Mouse (Mus musculus) stomach, embryonic 14.5 days (tissue): Measurements from ENCODE around the gene Khdc3. TPM values are rescaled to one million over a fixed set of nuclear protein-coding genes. Genes with fewer than 3 reads are reported as not detected.

ENCODE experiments used
- ATAC-seq: fragments of 200-750 bp; cut with Nextera tagmentation; 2 replicates; pipeline ENCODE4 v1.8.0; 2017; ENCODE audit warnings: low read depth, moderate TSS enrichment; ENCODE audit not compliant: insufficient number of reproducible peaks, insufficient read depth, low FRiP score
- H3K27ac ChIP-seq: fragments of 300-500 bp; sonication (generic); 2 replicates; pipeline ENCODE4 v1.5.1; 2014; ENCODE audit warnings: mild to moderate bottlenecking, low read length, moderate library complexity, mixed read lengths
- H3K27me3 ChIP-seq: fragments of 300-500 bp; sonication (generic); 2 replicates; pipeline ENCODE4 v1.6.1; 2014; ENCODE audit warnings: low read length, control low read depth, mixed read lengths; ENCODE audit not compliant: control insufficient read depth, insufficient read depth
- H3K36me3 ChIP-seq: fragments of 300-500 bp; sonication (generic); 2 replicates; pipeline ENCODE4 v1.6.1; 2014; ENCODE audit warnings: mild to moderate bottlenecking, control low read depth, low read length, moderate library complexity, mixed read lengths; ENCODE audit not compliant: control insufficient read depth, insufficient read depth
- H3K4me1 ChIP-seq: fragments of 300-500 bp; sonication (generic); 2 replicates; pipeline ENCODE4 v1.6.1; 2014; ENCODE audit warnings: low read length, control low read depth, mixed read lengths; ENCODE audit not compliant: control insufficient read depth, insufficient read depth
- H3K4me2 ChIP-seq: fragments of 300-500 bp; sonication (generic); replicated peaks from 2 replicates; pipeline ENCODE4 v1.6.1; 2014; ENCODE audit warnings: low read depth, low read length, control low read depth
- H3K4me3 ChIP-seq: fragments of 300-500 bp; sonication (generic); 2 replicates; pipeline ENCODE4 v1.5.1; 2014; ENCODE audit warnings: low read depth, low read length, control low read depth
- H3K9ac ChIP-seq: fragments of 300-500 bp; sonication (generic); replicated peaks from 2 replicates; pipeline ENCODE4 v1.6.1; 2014; ENCODE audit warnings: low read depth, mild to moderate bottlenecking, control low read depth, low read length, moderate library complexity, mixed read lengths
- H3K9me3 ChIP-seq: fragments of 300-500 bp; sonication (generic); 2 replicates; pipeline ENCODE4 v1.6.1; 2016; ENCODE audit warnings: low read depth, low read length, control low read depth; ENCODE audit not compliant: control insufficient read depth
- WGBS: fragments of 180-500 bp; shearing (Covaris S2); extraction: QIAGEN DNeasy Blood & Tissue Kit; methylation state at CpG from one replicate; pipeline ENCODE4 v1.1.7; 2014; 5-methylcytosine and 5-hydroxymethylcytosine counted together
- polyA plus RNA-seq: library from polyadenylated mRNA; unstranded; fragments of >200 nt; fragmentation: Nextera tagmentation; extraction: Ambion mirVana; gene quantifications from 2 replicates; pipeline ENCODE4 v1.2.1, GENCODE M21; 2014

Khdc3 gene
- polyA plus RNA-seq, 1 experiment from 2014 or later: 0.36 TPM

- 85% methylated on average over 8 of the region's 8 CpGs for WGBS
- Histone ChIP-seq H3K36me3 (peaks cover 35% of the 10 kb centered on the region), H3K9me3 (no peaks in the 10 kb centered on the region), H3K4me3 (no peak overlapping the region), H3K4me2 (no peak overlapping the region), H3K9ac (no peak overlapping the region), H3K4me1 (no peaks in the 10 kb centered on the region), H3K27ac (no peak overlapping the region), H3K27me3 (no peaks in the 10 kb centered on the region)
- ATAC-seq: no peak
These were observed 28.2 kb downstream of the Khdc3 start for GRCm38 (mm10) chr9:73129875-73130274.

GRCm38 (mm10) chr9:73130529-73130928 lies 28.9 kb downstream of the Khdc3 start:
- Histone ChIP-seq H3K36me3 (peaks cover 29% of the 10 kb centered on the region), H3K4me1 (no peaks in the 10 kb centered on the region), H3K4me2 (no peak overlapping the region), H3K27me3 (no peaks in the 10 kb centered on the region), H3K9ac (no peak overlapping the region), H3K4me3 (no peak overlapping the region), H3K9me3 (no peaks in the 10 kb centered on the region), H3K27ac (no peak overlapping the region)
- 84% methylated on average over 4 of the region's 4 CpGs for WGBS
- ATAC-seq: no peak

- Histone ChIP-seq H3K4me3 (no peak overlapping the region), H3K4me1 (no peaks in the 10 kb centered on the region), H3K27me3 (no peaks in the 10 kb centered on the region), H3K36me3 (no peaks in the 10 kb centered on the region), H3K4me2 (no peak overlapping the region), H3K9me3 (no peaks in the 10 kb centered on the region), H3K9ac (no peak overlapping the region), H3K27ac (no peak overlapping the region)
- ATAC-seq: no peak
- WGBS: 35% methylated on average over 11 of the region's 11 CpGs
These were observed 35.8 kb downstream of the Khdc3 start for GRCm38 (mm10) chr9:73137341-73137886.

Other genes with a start within 250 kb of the Khdc3 start
- gene Pygo1, start 176.2 kb upstream of the Khdc3 start, polyA plus RNA-seq: 6.8 and 7.4 TPM in 2 replicates
- 0.85 and 1.7 TPM in 2 replicates for gene Dyx1c1, start 143.1 kb upstream of the Khdc3 start, polyA plus RNA-seq
- gene Gm44503, start 143.0 kb upstream of the Khdc3 start, polyA plus RNA-seq: not detected in 2 replicates
- 12.4 and 14.6 TPM in 2 replicates for gene Ccpg1os, start 116.5 kb upstream of the Khdc3 start, polyA plus RNA-seq
- 21.6 and 27.4 TPM in 2 replicates for gene Ccpg1, start 116.4 kb upstream of the Khdc3 start, polyA plus RNA-seq
- gene Pigb, start 61.5 kb upstream of the Khdc3 start, polyA plus RNA-seq: 19.1 and 20.0 TPM in 2 replicates
- gene Rab27a, start 57.0 kb upstream of the Khdc3 start, polyA plus RNA-seq: 5.0 and 5.4 TPM in 2 replicates
- not detected in 2 replicates for gene Gm20509, start 634 bp downstream of the Khdc3 start, polyA plus RNA-seq
- 111 and 114 TPM in 2 replicates for gene Rsl24d1, start 11.6 kb downstream of the Khdc3 start, polyA plus RNA-seq